Comparison of ENCODE assay signal across 7 mouse cellular contexts in the genomic region with DNA sequence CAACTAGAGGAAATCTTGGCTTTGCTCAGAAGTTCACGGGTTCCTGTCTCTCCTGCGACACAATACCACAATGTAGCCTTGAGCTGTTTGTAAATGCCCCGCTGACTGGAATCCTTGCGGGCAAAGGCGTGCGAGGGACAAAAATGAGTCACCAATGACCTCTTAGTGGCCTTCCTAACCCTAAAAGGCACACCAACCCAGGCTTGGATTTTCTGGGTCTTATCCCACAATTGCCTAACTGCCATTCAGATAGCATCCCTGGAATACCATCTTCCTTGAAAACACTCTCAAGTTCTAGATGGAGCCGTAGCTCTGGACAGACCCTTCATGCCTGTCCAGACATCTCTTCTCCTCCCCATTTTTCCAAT. TPM values are rescaled to one million over a fixed set of nuclear protein-coding genes. Genes with fewer than 3 reads are reported as not detected.
A peak's percentile ranks its signal among the peaks of the same experiment; 100 is the strongest.
DNase-seq lines count a peak whose midpoint lies in the region; ATAC-seq and TF ChIP-seq lines count a peak whose summit lies in the region.

No protein-coding gene starts in this region.

- no peak for TF ChIP-seq POLR2A in kidney, adult 2 months (IDR thresholded peaks at IDR 0.05; ENCODE audit: low read depth, low read length)

- ATAC-seq in kidney, postnatal 0 days (replicated peaks; ENCODE audit: low FRiP score, low read depth) = no peak
- ATAC-seq in intestine, embryonic 16.5 days = no peak
- ATAC-seq in neural tube, embryonic 15.5 days (ENCODE audit: low FRiP score) = no peak
- no peak for ATAC-seq in megakaryocyte-erythroid progenitor cell, adult 5-6 weeks (replicated peaks; ENCODE audit: low FRiP score, low TSS enrichment, poor library complexity, severe bottlenecking)

- peaks cover 19% of the 10 kb centered on the region for H3K4me1 ChIP-seq in kidney, postnatal 0 days (replicated peaks; ENCODE audit: insufficient read depth, low read length)
- 0 out of 2 replicates have a peak, but pooled peaks cover 3% of the 10 kb centered on the region for H3K4me1 ChIP-seq in kidney, adult 2 months (ENCODE audit: control insufficient read depth, insufficient read depth, low read length)
- H3K4me1 ChIP-seq in forebrain, embryonic 10.5 days = peaks cover 41% of the 10 kb centered on the region
- peaks cover 19% of the 10 kb centered on the region for H3K4me1 ChIP-seq in intestine, embryonic 16.5 days (ENCODE audit: control insufficient read depth, insufficient read depth, low read length)
- peaks cover 48% of the 10 kb centered on the region for H3K4me1 ChIP-seq in neural tube, embryonic 15.5 days

- peak overlapping the region; percentile 99 for H3K4me2 ChIP-seq in kidney, postnatal 0 days (ENCODE audit: low read length)
- H3K4me2 ChIP-seq in intestine, embryonic 16.5 days (ENCODE audit: low read depth, low read length) = peak overlapping the region; percentile 100
- H3K4me2 ChIP-seq in neural tube, embryonic 15.5 days = peak overlapping the region; percentile 99

- no peak overlapping the region for H3K9ac ChIP-seq in kidney, postnatal 0 days (ENCODE audit: low read depth, low read length)
- peak overlapping the region; percentile 54; the same call in 1 of the 2 replicates for H3K9ac ChIP-seq in intestine, embryonic 16.5 days (ENCODE audit: low read depth, low read length)
- peak overlapping the region; percentile 82 for H3K9ac ChIP-seq in neural tube, embryonic 15.5 days (replicated peaks)

- H3K27me3 ChIP-seq in kidney, postnatal 0 days (ENCODE audit: insufficient read depth, low read length) = peaks cover 40% of the 10 kb centered on the region
- H3K27me3 ChIP-seq in kidney, adult 2 months (replicated peaks; ENCODE audit: control insufficient read depth, insufficient read depth, low read length) = no peaks in the 10 kb centered on the region; the same call in 1 of the 2 replicates
- H3K27me3 ChIP-seq in forebrain, embryonic 10.5 days (ENCODE audit: poor library complexity, severe bottlenecking) = peaks cover 93% of the 10 kb centered on the region
- peaks cover 58% of the 10 kb centered on the region for H3K27me3 ChIP-seq in intestine, embryonic 16.5 days (replicated peaks; ENCODE audit: control insufficient read depth, insufficient read depth, low read length)
- H3K27me3 ChIP-seq in neural tube, embryonic 15.5 days (replicated peaks) = peaks cover 5% of the 10 kb centered on the region; the same call in 1 of the 2 replicates

- no peak for DNase-seq in kidney, postnatal 0 days (ENCODE audit: low spot score)
- no peak for DNase-seq in kidney, adult 2 months
- no peak for DNase-seq in forebrain, embryonic 10.5 days (ENCODE audit: extremely low spot score, low spot score)
- no peak for DNase-seq in urinary bladder, postnatal 25 days (ENCODE audit: low spot score)

- H3K4me3 ChIP-seq in kidney, postnatal 0 days (replicated peaks; ENCODE audit: low read depth, low read length) = peak overlapping the region; percentile 59
- no peak overlapping the region for H3K4me3 ChIP-seq in kidney, adult 2 months (ENCODE audit: insufficient read depth, low read depth, low read length)
- peak overlapping the region; percentile 73 for H3K4me3 ChIP-seq in forebrain, embryonic 10.5 days
- peak overlapping the region; percentile 61 for H3K4me3 ChIP-seq in intestine, embryonic 16.5 days (ENCODE audit: low read length)
- H3K4me3 ChIP-seq in neural tube, embryonic 15.5 days (replicated peaks) = peak overlapping the region; percentile 68

- no peak overlapping the region for H3K27ac ChIP-seq in kidney, postnatal 0 days
- H3K27ac ChIP-seq in kidney, adult 2 months (ENCODE audit: insufficient read depth, low read depth, low read length) = no peak overlapping the region
- H3K27ac ChIP-seq in forebrain, embryonic 10.5 days = no peak overlapping the region
- no peak overlapping the region for H3K27ac ChIP-seq in intestine, embryonic 16.5 days (ENCODE audit: low read length)
- H3K27ac ChIP-seq in neural tube, embryonic 15.5 days (replicated peaks) = peak overlapping the region; percentile 81; the same call in 1 of the 2 replicates

- 13% methylated on average over 7 of the region's 7 CpGs for WGBS in kidney, postnatal 0 days
- 20% methylated on average over 7 of the region's 7 CpGs for WGBS in kidney, adult 2 months
- WGBS in forebrain, embryonic 10.5 days = 15% methylated on average over 7 of the region's 7 CpGs
- WGBS in intestine, embryonic 16.5 days = 16% methylated on average over 7 of the region's 7 CpGs
- WGBS in neural tube, embryonic 15.5 days = 9% methylated on average over 7 of the region's 7 CpGs

- no peaks in the 10 kb centered on the region for H3K36me3 ChIP-seq in kidney, postnatal 0 days (ENCODE audit: insufficient read depth, low read length)
- no peaks in the 10 kb centered on the region for H3K36me3 ChIP-seq in kidney, adult 2 months (ENCODE audit: control insufficient read depth, insufficient read depth, low read length)
- H3K36me3 ChIP-seq in forebrain, embryonic 10.5 days (replicated peaks) = no peaks in the 10 kb centered on the region
- H3K36me3 ChIP-seq in intestine, embryonic 16.5 days (ENCODE audit: control insufficient read depth, insufficient read depth, low read length) = no peaks in the 10 kb centered on the region
- H3K36me3 ChIP-seq in neural tube, embryonic 15.5 days = no peaks in the 10 kb centered on the region

- no peaks in the 10 kb centered on the region for H3K9me3 ChIP-seq in kidney, postnatal 0 days (replicated peaks; ENCODE audit: low read length)
- 0 out of 2 replicates have a peak, but pooled peaks cover 4% of the 10 kb centered on the region for H3K9me3 ChIP-seq in forebrain, embryonic 10.5 days
- H3K9me3 ChIP-seq in intestine, embryonic 16.5 days (ENCODE audit: control insufficient read depth, low read length) = peaks cover 5% of the 10 kb centered on the region; the same call in 1 of the 2 replicates
- H3K9me3 ChIP-seq in neural tube, embryonic 15.5 days (replicated peaks) = no peaks in the 10 kb centered on the region

- TF ChIP-seq CTCF in kidney, postnatal 0 days (IDR thresholded peaks at IDR 0.05; ENCODE audit: low read depth) = no peak
- TF ChIP-seq CTCF in kidney, adult 2 months (conservative IDR thresholded peaks at IDR 0.05; ENCODE audit: insufficient read depth, insufficient read length, low read depth, low read length) = no peak

RNA-seq across cellular contexts. Expression of gene Cabp1, which starts 1.4 kb away (rescaled TPM):
- 0.87 and 1.2 TPM in 2 replicates for polyA plus RNA-seq in kidney, postnatal 0 days (2015; fragmentation: Nextera tagmentation; extraction: Ambion mirVana)
- 1.7 and 2.6 TPM in 2 replicates for polyA plus RNA-seq in kidney, adult 2 months (2012; rRNA removed)
- 0.31 and 0.43 TPM in 2 replicates for polyA plus RNA-seq in forebrain, embryonic 10.5 days (2016; fragmentation: Nextera tagmentation; extraction: Ambion mirVana)
- polyA plus RNA-seq in intestine, embryonic 16.5 days (2015; fragmentation: Nextera tagmentation; extraction: Ambion mirVana) = 0.80 and 1.2 TPM in 2 replicates
- polyA plus RNA-seq in neural tube, embryonic 15.5 days (2015; fragmentation: Nextera tagmentation; extraction: Ambion mirVana) = 17.4 and 23.1 TPM in 2 replicates
- total RNA-seq in megakaryocyte-erythroid progenitor cell, adult 5-6 weeks (2014; fragmentation: Nextera tagmentation) = not detected in 2 replicates
- total RNA-seq in megakaryocyte-erythroid progenitor cell, adult 5-6 weeks (2017) = not detected in 2 replicates

RNA-seq across cellular contexts. Expression of gene Mlec, which starts 34.8 kb away (rescaled TPM):
- 43.6 and 44.4 TPM in 2 replicates for polyA plus RNA-seq in kidney, postnatal 0 days (2015; fragmentation: Nextera tagmentation; extraction: Ambion mirVana)
- 202 and 209 TPM in 2 replicates for polyA plus RNA-seq in kidney, adult 2 months (2012; rRNA removed)
- polyA plus RNA-seq in forebrain, embryonic 10.5 days (2016; fragmentation: Nextera tagmentation; extraction: Ambion mirVana) = 64.2 and 67.3 TPM in 2 replicates
- polyA plus RNA-seq in intestine, embryonic 16.5 days (2015; fragmentation: Nextera tagmentation; extraction: Ambion mirVana) = 68.5 and 82.4 TPM in 2 replicates
- polyA plus RNA-seq in neural tube, embryonic 15.5 days (2015; fragmentation: Nextera tagmentation; extraction: Ambion mirVana) = 34.3 and 40.4 TPM in 2 replicates
- total RNA-seq in megakaryocyte-erythroid progenitor cell, adult 5-6 weeks (2014; fragmentation: Nextera tagmentation) = 86.1 and 86.4 TPM in 2 replicates
- 101 and 113 TPM in 2 replicates for total RNA-seq in megakaryocyte-erythroid progenitor cell, adult 5-6 weeks (2017)

RNA-seq across cellular contexts. Expression of gene Pop5, which starts 42.8 kb away (rescaled TPM):
- 160 and 161 TPM in 2 replicates for polyA plus RNA-seq in kidney, postnatal 0 days (2015; fragmentation: Nextera tagmentation; extraction: Ambion mirVana)
- polyA plus RNA-seq in kidney, adult 2 months (2012; rRNA removed) = 132 and 160 TPM in 2 replicates
- 116 and 119 TPM in 2 replicates for polyA plus RNA-seq in forebrain, embryonic 10.5 days (2016; fragmentation: Nextera tagmentation; extraction: Ambion mirVana)
- polyA plus RNA-seq in intestine, embryonic 16.5 days (2015; fragmentation: Nextera tagmentation; extraction: Ambion mirVana) = 124 and 141 TPM in 2 replicates
- polyA plus RNA-seq in neural tube, embryonic 15.5 days (2015; fragmentation: Nextera tagmentation; extraction: Ambion mirVana) = 117 and 127 TPM in 2 replicates
- total RNA-seq in megakaryocyte-erythroid progenitor cell, adult 5-6 weeks (2014; fragmentation: Nextera tagmentation) = 130 and 136 TPM in 2 replicates
- 69.1 and 154 TPM in 2 replicates for total RNA-seq in megakaryocyte-erythroid progenitor cell, adult 5-6 weeks (2017)

RNA-seq across cellular contexts. Expression of gene Unc119b, which starts 58.0 kb away (rescaled TPM):
- 40.8 and 42.7 TPM in 2 replicates for polyA plus RNA-seq in kidney, postnatal 0 days (2015; fragmentation: Nextera tagmentation; extraction: Ambion mirVana)
- 138 and 141 TPM in 2 replicates for polyA plus RNA-seq in kidney, adult 2 months (2012; rRNA removed)
- polyA plus RNA-seq in forebrain, embryonic 10.5 days (2016; fragmentation: Nextera tagmentation; extraction: Ambion mirVana) = 75.4 and 77.6 TPM in 2 replicates
- 22.1 and 23.2 TPM in 2 replicates for polyA plus RNA-seq in intestine, embryonic 16.5 days (2015; fragmentation: Nextera tagmentation; extraction: Ambion mirVana)
- polyA plus RNA-seq in neural tube, embryonic 15.5 days (2015; fragmentation: Nextera tagmentation; extraction: Ambion mirVana) = 31.1 and 31.8 TPM in 2 replicates
- 13.8 and 15.5 TPM in 2 replicates for total RNA-seq in megakaryocyte-erythroid progenitor cell, adult 5-6 weeks (2014; fragmentation: Nextera tagmentation)
- total RNA-seq in megakaryocyte-erythroid progenitor cell, adult 5-6 weeks (2017) = 7.1 and 12.7 TPM in 2 replicates
